Mouse (Mus musculus) lung, postnatal 0 days (tissue): ENCODE measurements around the gene Gmip.

Source experiments
- CTCF ChIP-seq: IDR thresholded peaks from 2 replicates; pipeline ENCODE4 v1.5.1; 2016; ENCODE audit warnings: antibody characterized with exemption, mild to moderate bottlenecking
- EP300 ChIP-seq: IDR thresholded peaks from 2 replicates; pipeline ENCODE4 v1.6.1; 2016; ENCODE audit warnings: antibody characterized with exemption, mild to moderate bottlenecking, control low read depth

GRCm38 (mm10) chr8:69794901-69795300 is 13.6 kb upstream of the Gmip start:
- TF ChIP-seq EP300 (no peak), CTCF (no peak)
